Mouse (Mus musculus): ENCODE measurements around the gene A3galt2. TPM values are rescaled to one million over a fixed set of nuclear protein-coding genes. Genes with fewer than 3 reads are reported as not detected.
A peak's percentile ranks its signal among the peaks of the same experiment; 100 is the strongest.

A3galt2 gene
- polyA plus RNA-seq, 1 experiment = not detected

GRCm38 (mm10) chr4:128787023-128787939, 32.1 kb downstream of the A3galt2 start:
- TF ChIP-seq FLI1 (IDR thresholded peaks at IDR 0.05; ENCODE audit: low read length) (no peak), GATA1 (IDR thresholded peaks at IDR 0.05; ENCODE audit: borderline replicate concordance, low read length) (no peak)
- H3K27me3 ChIP-seq (replicated peaks) = no peaks in the 10 kb centered on the region
- H3K4me3 ChIP-seq (replicated peaks) = no peak overlapping the region
- no peaks in the 10 kb centered on the region for H3K9me3 ChIP-seq
- peaks cover 95% of the 10 kb centered on the region for H3K36me3 ChIP-seq (replicated peaks; ENCODE audit: low read length)
- peaks cover 15% of the 10 kb centered on the region for H3K4me1 ChIP-seq

GRCm38 (mm10) chr4:128788108-128788507, 32.9 kb downstream of the A3galt2 start:
- Histone ChIP-seq H3K9me3 (no peaks in the 10 kb centered on the region), H3K36me3 (replicated peaks; ENCODE audit: low read length) (peaks cover 95% of the 10 kb centered on the region), H3K4me1 (peaks cover 10% of the 10 kb centered on the region), H3K4me3 (replicated peaks) (no peak overlapping the region), H3K27me3 (replicated peaks) (no peaks in the 10 kb centered on the region)
- TF ChIP-seq FLI1 (IDR thresholded peaks at IDR 0.05; ENCODE audit: low read length) = no peak
- TF ChIP-seq GATA1 (IDR thresholded peaks at IDR 0.05; ENCODE audit: borderline replicate concordance, low read length) = no peak

- H3K9me3 ChIP-seq = no peaks in the 10 kb centered on the region
- TF ChIP-seq FLI1 (IDR thresholded peaks at IDR 0.05; ENCODE audit: low read length) (no peak), GATA1 (IDR thresholded peaks at IDR 0.05; ENCODE audit: borderline replicate concordance, low read length) (no peak)
- H3K36me3 ChIP-seq (replicated peaks; ENCODE audit: low read length) = peaks cover 97% of the 10 kb centered on the region
- peaks cover 20% of the 10 kb centered on the region for H3K4me1 ChIP-seq
- H3K27me3 ChIP-seq (replicated peaks) = no peaks in the 10 kb centered on the region
- no peak overlapping the region for H3K4me3 ChIP-seq (replicated peaks)
These were observed 34.5 kb downstream of the A3galt2 start for GRCm38 (mm10) chr4:128789646-128790045.

- no peak for TF ChIP-seq GATA1 (IDR thresholded peaks at IDR 0.05; ENCODE audit: borderline replicate concordance, low read length)
- TF ChIP-seq FLI1 (IDR thresholded peaks at IDR 0.05; ENCODE audit: low read length) = no peak
- Histone ChIP-seq H3K36me3 (replicated peaks; ENCODE audit: low read length) (peaks cover 71% of the 10 kb centered on the region), H3K4me3 (replicated peaks) (no peak overlapping the region), H3K9me3 (no peaks in the 10 kb centered on the region), H3K4me1 (peaks cover 59% of the 10 kb centered on the region), H3K27me3 (replicated peaks) (no peaks in the 10 kb centered on the region)
These were observed 38.5 kb downstream of the A3galt2 start for GRCm38 (mm10) chr4:128793710-128794109.

GRCm38 (mm10) chr4:128794198-128794597, 39.0 kb downstream of the A3galt2 start:
- no peaks in the 10 kb centered on the region for H3K9me3 ChIP-seq
- TF ChIP-seq GATA1 (IDR thresholded peaks at IDR 0.05; ENCODE audit: borderline replicate concordance, low read length) = no peak
- no peak for TF ChIP-seq FLI1 (IDR thresholded peaks at IDR 0.05; ENCODE audit: low read length)
- H3K27me3 ChIP-seq (replicated peaks) = no peaks in the 10 kb centered on the region
- peaks cover 72% of the 10 kb centered on the region for H3K36me3 ChIP-seq (replicated peaks; ENCODE audit: low read length)
- no peak overlapping the region for H3K4me3 ChIP-seq (replicated peaks)
- peaks cover 64% of the 10 kb centered on the region for H3K4me1 ChIP-seq

- Histone ChIP-seq H3K4me1 (peaks cover 70% of the 10 kb centered on the region), H3K27me3 (replicated peaks) (no peaks in the 10 kb centered on the region), H3K36me3 (replicated peaks; ENCODE audit: low read length) (peaks cover 67% of the 10 kb centered on the region), H3K9me3 (no peaks in the 10 kb centered on the region), H3K4me3 (replicated peaks) (no peak overlapping the region)
- no peak for TF ChIP-seq GATA1 (IDR thresholded peaks at IDR 0.05; ENCODE audit: borderline replicate concordance, low read length)
- no peak for TF ChIP-seq FLI1 (IDR thresholded peaks at IDR 0.05; ENCODE audit: low read length)
These were observed 40.4 kb downstream of the A3galt2 start for GRCm38 (mm10) chr4:128795596-128795995.

GRCm38 (mm10) chr4:128796788-128797187, 41.6 kb downstream of the A3galt2 start:
- no peaks in the 10 kb centered on the region for H3K9me3 ChIP-seq
- no peak for TF ChIP-seq FLI1 (IDR thresholded peaks at IDR 0.05; ENCODE audit: low read length)
- TF ChIP-seq GATA1 (IDR thresholded peaks at IDR 0.05; ENCODE audit: borderline replicate concordance, low read length) = no peak
- H3K36me3 ChIP-seq (replicated peaks; ENCODE audit: low read length) = peaks cover 68% of the 10 kb centered on the region
- no peak overlapping the region for H3K4me3 ChIP-seq (replicated peaks)
- peaks cover 82% of the 10 kb centered on the region for H3K4me1 ChIP-seq
- no peaks in the 10 kb centered on the region for H3K27me3 ChIP-seq (replicated peaks)

- Histone ChIP-seq H3K36me3 (replicated peaks; ENCODE audit: low read length) (peaks cover 40% of the 10 kb centered on the region), H3K9me3 (no peaks in the 10 kb centered on the region), H3K27me3 (replicated peaks) (no peaks in the 10 kb centered on the region), H3K4me3 (replicated peaks) (peak overlapping the region; percentile 34), H3K4me1 (peaks cover 81% of the 10 kb centered on the region)
- no peak for TF ChIP-seq FLI1 (IDR thresholded peaks at IDR 0.05; ENCODE audit: low read length)
- no peak for TF ChIP-seq GATA1 (IDR thresholded peaks at IDR 0.05; ENCODE audit: borderline replicate concordance, low read length)
These were observed 46.7 kb downstream of the A3galt2 start for GRCm38 (mm10) chr4:128801675-128802465.

GRCm38 (mm10) chr4:128803569-128803968, 48.4 kb downstream of the A3galt2 start:
- no peaks in the 10 kb centered on the region for H3K27me3 ChIP-seq (replicated peaks)
- peaks cover 37% of the 10 kb centered on the region for H3K36me3 ChIP-seq (replicated peaks; ENCODE audit: low read length)
- TF ChIP-seq FLI1 (IDR thresholded peaks at IDR 0.05; ENCODE audit: low read length) = no peak
- TF ChIP-seq GATA1 (IDR thresholded peaks at IDR 0.05; ENCODE audit: borderline replicate concordance, low read length) = no peak
- peaks cover 81% of the 10 kb centered on the region for H3K4me1 ChIP-seq
- H3K9me3 ChIP-seq = peaks cover 5% of the 10 kb centered on the region; the same call in 1 of the 2 replicates
- H3K4me3 ChIP-seq (replicated peaks) = peak overlapping the region; percentile 93
